Mouse (Mus musculus): ENCODE measurements at regions not wholly inside any gene's neighbourhood (a gene's known extent, or its start where the extent isn't known, plus 50 kb on each side); places are given as distances from the start of the nearest gene placed in this dataset.
A peak's percentile ranks its signal among the peaks of the same experiment; 100 is the strongest.
"Not testable (repeated sequence)": the region's sequence is repeated elsewhere in the genome, so short reads cannot be mapped to it uniquely, and the experiment has no call there.

DNA sequence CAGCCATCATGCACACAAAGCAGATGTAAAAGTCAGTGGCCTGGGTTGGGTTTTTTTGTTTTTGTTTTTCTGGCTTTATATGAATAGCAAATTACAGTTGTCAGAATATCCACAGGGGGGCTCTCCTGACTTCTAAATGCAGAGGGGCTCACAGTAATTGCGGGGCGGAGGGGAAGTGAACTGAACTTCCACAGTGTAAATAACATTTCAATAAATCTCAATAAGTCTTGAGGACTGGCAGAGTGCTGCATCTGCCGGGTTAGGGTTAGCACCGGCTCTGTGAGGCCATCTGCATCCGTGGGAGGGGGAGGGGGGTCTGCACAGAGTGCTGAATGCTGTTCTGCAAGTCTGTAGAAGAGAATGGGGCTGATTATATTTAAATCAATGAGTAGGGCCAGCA lies 50.3 kb upstream of the Arl4c start:
- peak; percentile 61 to 65 for DNase-seq (ENCODE audit: low spot score in 2 of 2)

- peak; percentile 57 to 72 for DNase-seq (ENCODE audit: low spot score in 2 of 2)
These were observed 54.6 kb upstream of the Arl4c start for GRCm38 (mm10) chr1:88756658-88757057.

GRCm38 (mm10) chr1:88757162-88757561 lies 55.1 kb upstream of the Arl4c start:
- peak; percentile 78 to 82 for DNase-seq (ENCODE audit: low spot score in 2 of 2)

DNA sequence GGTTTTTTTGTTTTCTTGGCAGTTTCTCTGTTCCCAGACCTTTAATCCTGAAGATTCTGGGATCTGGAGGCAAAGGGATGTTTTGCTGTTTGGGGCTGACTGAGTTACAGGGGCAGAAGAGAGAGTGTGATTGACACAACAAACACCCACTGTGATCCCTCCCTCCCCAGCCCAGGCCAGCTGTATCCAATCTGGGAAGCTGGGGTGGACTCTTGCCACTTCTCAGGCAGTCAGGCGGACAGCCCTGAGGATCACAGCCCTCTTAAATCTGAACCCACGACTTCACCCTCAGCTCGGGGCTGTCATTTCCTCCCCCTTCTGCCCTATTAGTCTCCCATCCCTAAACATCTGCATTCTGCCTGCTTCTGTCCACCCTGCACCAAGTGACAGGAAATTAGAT lies 55.7 kb upstream of the Arl4c start:
- DNase-seq (ENCODE audit: low spot score in 2 of 2) = no peak

DNA sequence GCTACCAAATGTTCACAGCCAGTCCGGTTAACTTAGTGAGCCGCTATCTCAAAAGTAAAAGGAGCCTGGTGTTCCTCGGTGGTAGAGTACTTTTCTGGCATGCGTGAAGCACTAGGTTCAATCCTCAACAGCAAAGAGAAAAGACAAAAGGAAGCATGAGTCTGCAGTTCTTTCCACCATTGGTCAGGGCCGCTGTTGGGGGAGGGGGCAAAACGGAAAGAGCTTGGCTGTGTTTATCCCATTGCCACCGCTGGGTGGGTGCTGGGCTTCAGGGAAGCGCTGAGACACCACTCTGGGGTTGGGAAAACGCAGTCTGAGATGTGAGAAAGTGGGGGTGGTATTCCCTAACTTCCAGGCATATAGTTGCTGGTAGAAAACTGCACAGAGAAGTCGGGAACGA lies 58.6 kb upstream of the Arl4c start:
- no peak for DNase-seq (ENCODE audit: low spot score in 2 of 2)

- no peak for DNase-seq (ENCODE audit: low spot score in 2 of 2)
These were observed 59.1 kb upstream of the Arl4c start for GRCm38 (mm10) chr1:88761121-88761520.

DNA sequence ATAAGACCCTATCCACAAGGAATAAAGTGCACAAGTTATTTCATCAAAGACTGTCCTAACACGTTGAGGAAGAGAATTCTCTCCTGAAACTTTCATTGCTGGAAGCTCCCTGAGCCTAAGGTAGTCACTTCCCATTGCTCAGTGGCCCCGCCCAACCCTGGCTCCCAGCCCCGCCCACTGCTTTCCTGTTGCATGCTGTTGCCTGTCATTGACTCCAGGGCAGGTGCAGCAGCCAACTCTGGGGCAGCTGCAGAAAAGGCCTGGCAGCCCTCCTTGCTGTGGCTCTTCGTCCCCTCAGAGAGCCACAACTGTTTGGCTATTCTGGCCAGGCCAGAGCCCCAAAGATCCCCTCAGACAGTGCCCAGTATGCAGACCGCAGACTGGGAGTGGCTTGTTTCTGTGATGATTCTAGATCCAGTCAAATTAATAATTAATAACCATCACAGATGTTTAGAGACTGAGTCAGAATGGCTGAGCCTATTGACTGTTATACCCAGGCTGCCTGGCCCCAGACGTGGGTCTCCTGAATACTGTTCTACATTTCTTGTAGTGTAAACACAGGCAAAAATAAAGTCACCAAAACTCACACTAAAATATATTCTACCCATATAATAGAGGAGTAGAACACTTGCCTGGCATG lies 61.8 kb upstream of the Arl4c start:
- no peak for DNase-seq (ENCODE audit: low spot score in 2 of 2)

DNA sequence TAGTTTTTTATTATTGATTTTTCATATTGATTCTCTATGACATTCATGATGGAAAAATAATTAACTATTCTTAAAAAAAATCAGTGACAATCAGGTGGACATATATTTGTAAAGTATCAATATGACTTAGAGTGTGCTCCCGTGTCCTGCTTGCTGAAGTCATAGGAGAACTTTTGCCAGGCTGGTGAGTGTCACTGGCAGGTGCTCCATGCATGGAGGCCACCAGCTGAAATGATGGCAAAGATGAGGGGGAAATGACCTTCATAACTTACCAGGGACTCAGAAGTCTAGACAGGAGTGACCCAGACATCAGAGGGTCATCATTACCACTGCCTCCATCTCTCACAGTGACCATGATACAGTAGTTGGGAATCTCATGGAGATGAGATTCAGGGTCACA lies 62.5 kb upstream of the Arl4c start:
- DNase-seq (ENCODE audit: low spot score in 2 of 2) = no peak

- DNase-seq (ENCODE audit: low spot score in 2 of 2) = no peak
These were observed 75.0 kb upstream of the Arl4c start for GRCm38 (mm10) chr1:88777009-88777408.

GRCm38 (mm10) chr1:88780262-88780661 lies 78.2 kb upstream of the Arl4c start:
- DNase-seq (ENCODE audit: low spot score in 2 of 2) = no peak

DNA sequence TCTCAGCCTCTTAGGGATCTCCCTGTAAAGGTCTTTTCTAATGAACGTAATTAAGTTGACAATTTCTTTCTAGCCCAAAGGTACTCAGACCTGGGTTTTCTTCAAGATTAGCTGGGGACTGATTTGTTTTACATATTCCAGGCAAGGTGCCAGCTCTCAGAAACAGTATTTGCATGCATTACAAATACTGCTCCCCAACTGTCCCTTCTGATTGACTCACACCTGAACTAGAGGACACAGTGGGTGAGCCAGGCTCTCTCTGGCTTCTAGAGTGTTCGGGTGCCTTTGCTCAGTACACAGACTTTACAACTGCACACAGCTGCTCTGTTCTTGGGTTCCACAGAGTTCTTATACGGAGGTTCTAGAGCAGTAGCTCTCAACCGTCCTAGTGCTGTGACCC lies 81.1 kb upstream of the Arl4c start:
- no peak for DNase-seq (ENCODE audit: low spot score in 2 of 2)

GRCm38 (mm10) chr1:88784866-88785620 lies 83.0 kb upstream of the Arl4c start:
- no peak for DNase-seq (ENCODE audit: low spot score in 2 of 2)

GRCm38 (mm10) chr1:88786066-88786465 lies 84.0 kb upstream of the Arl4c start:
- DNase-seq (ENCODE audit: low spot score in 2 of 2) = no peak

DNA sequence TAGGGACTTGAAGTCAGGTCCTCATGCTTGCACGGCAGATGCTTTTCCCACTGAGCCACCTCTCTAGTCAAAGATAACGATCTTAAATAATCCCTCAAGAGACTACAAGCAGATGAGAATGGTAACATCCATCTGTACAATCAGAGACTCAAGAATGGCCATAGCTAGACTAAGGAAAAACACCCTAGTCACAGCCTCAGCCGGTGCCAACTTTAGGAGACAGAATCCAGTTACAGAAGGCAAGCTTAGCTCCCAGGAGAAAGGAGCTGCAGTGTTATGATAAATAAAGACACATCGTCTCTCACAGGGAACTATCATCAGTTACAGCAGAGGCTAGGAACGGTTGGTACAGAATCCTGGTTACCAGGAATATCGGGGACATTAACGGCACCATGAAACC lies 88.7 kb upstream of the Arl4c start:
- DNase-seq (ENCODE audit: low spot score in 2 of 2) = peak in 1 of 2 experiments; percentile 48

- DNase-seq (ENCODE audit: low spot score in 2 of 2) = peak; percentile 45 to 77
These were observed 92.9 kb upstream of the Arl4c start for GRCm38 (mm10) chr1:88794926-88795325.

- DNase-seq (ENCODE audit: low spot score in 2 of 2) = no peak
These were observed 96.5 kb upstream of the Arl4c start for GRCm38 (mm10) chr1:88798473-88798872.

DNA sequence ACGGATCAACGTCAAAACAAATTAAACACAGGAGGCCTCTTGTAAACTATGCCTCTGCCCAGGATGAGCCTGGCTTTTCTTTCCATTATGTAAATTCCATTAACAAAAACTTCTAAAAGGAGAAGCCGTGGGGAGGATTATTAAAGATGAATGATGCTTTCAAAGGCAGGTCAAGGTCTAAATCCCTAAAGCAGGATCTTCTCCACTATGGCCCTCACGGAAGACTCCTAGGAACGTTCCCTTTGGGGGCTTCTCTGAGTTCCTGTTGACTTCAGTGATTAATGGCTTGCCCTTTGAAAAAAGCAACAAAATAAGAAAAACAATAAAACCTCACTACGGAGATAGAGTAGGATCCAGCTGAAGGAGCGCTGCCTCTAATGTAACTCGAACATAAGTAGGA lies 96.9 kb upstream of the Arl4c start:
- no peak for DNase-seq (ENCODE audit: low spot score in 2 of 2)

DNA sequence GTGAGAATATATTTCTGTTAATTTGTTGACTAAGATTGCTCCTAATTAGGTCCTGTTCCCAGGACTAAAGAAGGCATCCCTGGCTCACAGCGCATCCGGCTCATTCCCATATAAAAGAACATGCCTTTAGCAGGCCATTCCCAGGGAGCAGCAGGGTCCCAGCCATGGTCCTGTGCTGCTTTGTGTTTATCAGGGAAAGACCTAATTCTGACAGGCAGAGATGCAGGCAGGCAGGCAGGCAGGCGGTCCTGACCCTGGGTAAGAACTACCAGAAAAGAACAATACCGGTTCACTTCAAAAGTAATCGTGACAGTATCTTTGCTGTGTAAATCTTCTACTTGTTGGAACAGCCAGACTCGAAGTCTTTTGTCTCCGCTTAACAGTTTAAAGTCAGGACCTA lies 97.3 kb upstream of the Arl4c start:
- DNase-seq (ENCODE audit: low spot score in 2 of 2) = no peak

- no peak for DNase-seq (ENCODE audit: low spot score in 2 of 2)
These were observed 97.8 kb upstream of the Arl4c start for GRCm38 (mm10) chr1:88799789-88800188.

DNA sequence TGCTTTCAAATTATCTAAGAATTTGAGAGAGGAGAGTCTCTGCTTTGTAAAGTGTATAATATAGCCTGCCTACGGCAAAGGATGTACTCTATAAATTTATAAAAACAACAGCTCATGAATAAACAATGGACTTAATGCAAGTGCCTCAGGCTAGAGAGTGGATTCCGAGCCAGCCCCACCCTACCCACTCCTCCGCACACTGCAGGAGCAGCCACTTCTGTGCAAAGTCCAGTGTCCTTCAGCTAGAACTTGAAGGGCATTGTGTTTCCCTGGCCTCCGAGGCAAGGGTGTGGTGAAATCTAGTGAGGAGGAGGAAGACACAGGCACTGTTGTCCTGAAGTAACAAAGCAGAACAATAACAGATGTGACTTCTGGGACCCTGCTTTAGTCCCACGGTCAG lies 98.4 kb upstream of the Arl4c start:
- no peak for DNase-seq (ENCODE audit: low spot score in 2 of 2)

GRCm38 (mm10) chr1:88801151-88801550 lies 99.1 kb upstream of the Arl4c start:
- DNase-seq (ENCODE audit: low spot score in 2 of 2) = not testable (repeated sequence)

- no peak for DNase-seq (ENCODE audit: low spot score in 2 of 2)
These were observed 104.9 kb upstream of the Arl4c start for GRCm38 (mm10) chr1:88806960-88807359.

DNA sequence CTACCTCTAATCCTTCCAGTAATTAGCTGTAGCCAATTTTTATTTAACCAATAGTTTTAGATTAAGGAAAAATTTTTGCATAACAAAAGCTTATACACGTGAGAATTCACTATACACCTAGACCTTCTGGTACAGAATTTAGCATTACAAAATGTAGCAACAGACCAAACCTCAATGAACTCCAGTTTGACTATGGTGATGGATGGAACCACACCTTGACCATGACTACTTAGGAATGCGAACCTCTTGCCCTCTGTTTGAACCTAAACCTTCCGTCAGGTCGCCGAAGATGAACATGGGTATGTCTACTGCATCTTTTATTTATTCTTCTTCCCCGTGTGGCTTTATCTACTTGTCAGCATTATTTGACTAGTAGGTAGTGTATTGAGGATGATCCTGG lies 105.9 kb upstream of the Arl4c start:
- no peak for DNase-seq (ENCODE audit: low spot score in 2 of 2)

GRCm38 (mm10) chr1:88808508-88808907 lies 106.5 kb upstream of the Arl4c start:
- DNase-seq (ENCODE audit: low spot score in 2 of 2) = no peak

Measured in right cerebral cortex, postnatal 10 days (tissue).